Mouse (Mus musculus) liver, embryonic 14.5 days (tissue): Measurements from ENCODE around the gene C130079G13Rik. TPM values are rescaled to one million over a fixed set of nuclear protein-coding genes. Genes with fewer than 3 reads are reported as not detected.

ENCODE experiments used
- ATAC-seq: fragments of 200-750 bp; cut with Nextera tagmentation; 2 replicates; pipeline ENCODE4 v1.8.0; 2017; ENCODE audit warnings: moderate number of reproducible peaks, mild to moderate bottlenecking, moderate library complexity; ENCODE audit not compliant: insufficient read depth
- DNase-seq, 3 experiments: peaks; one replicate each; pipeline ENCODE4 v3.0.0-alpha.2; 2012 to 2013; ENCODE audit warnings: low read depth in 3 of 3, low spot score in 3 of 3
- H3K27ac ChIP-seq: fragments of 300-500 bp; sonication (generic); 2 replicates; pipeline ENCODE4 v1.5.1; 2014; ENCODE audit warnings: moderate library complexity, mild to moderate bottlenecking, control low read depth, inconsistent platforms
- H3K27me3 ChIP-seq: fragments of 300-500 bp; sonication (generic); 2 replicates; pipeline ENCODE4 v1.6.1; 2014; ENCODE audit warnings: mild to moderate bottlenecking, low read length, moderate library complexity; ENCODE audit not compliant: control insufficient read depth, insufficient read depth
- H3K36me3 ChIP-seq: fragments of 300-500 bp; sonication (generic); replicated peaks from 2 replicates; pipeline ENCODE4 v1.6.1; 2014; ENCODE audit warnings: low read depth; ENCODE audit not compliant: control insufficient read depth, insufficient read depth
- H3K4me1 ChIP-seq, 2 experiments: fragments of 200-500 bp in 1 of 2; fragments of 300-500 bp in 1 of 2; sonication (generic) in 1 of 2; replicated peaks; 2 replicates each; pipeline ENCODE4 v1.6.1; 2012 to 2014; ENCODE audit warnings: antibody characterized with exemption in 1 of 2, inconsistent platforms in 1 of 2, low read length in 1 of 2; ENCODE audit not compliant: control insufficient read depth in 2 of 2, insufficient read depth in 2 of 2
- H3K4me2 ChIP-seq: fragments of 300-500 bp; sonication (generic); 2 replicates; pipeline ENCODE4 v1.6.1; 2014; ENCODE audit warnings: low read depth, mild to moderate bottlenecking, control low read depth, moderate library complexity
- H3K4me3 ChIP-seq, 2 experiments: fragments of 200-500 bp in 1 of 2; fragments of 300-500 bp in 1 of 2; sonication (generic) in 1 of 2; 2 replicates each; pipeline ENCODE4 v1.5.1; 2012 to 2014; ENCODE audit warnings: low read depth in 2 of 2, low read length in 2 of 2, mild to moderate bottlenecking in 2 of 2, control low read depth in 1 of 2, inconsistent platforms in 1 of 2, moderate library complexity in 1 of 2; ENCODE audit not compliant: insufficient read depth in 1 of 2
- H3K9ac ChIP-seq: fragments of 300-500 bp; sonication (generic); replicated peaks from 2 replicates; pipeline ENCODE4 v1.6.1; 2014; ENCODE audit warnings: mild to moderate bottlenecking, control low read depth, moderate library complexity
- H3K9me3 ChIP-seq: fragments of 300-500 bp; sonication (generic); 2 replicates; pipeline ENCODE4 v1.6.1; 2016; ENCODE audit warnings: low read length, mixed read lengths; ENCODE audit not compliant: control insufficient read depth
- CTCF ChIP-seq: IDR thresholded peaks from 2 replicates; pipeline ENCODE4 v1.5.1; 2016; ENCODE audit warnings: antibody characterized with exemption, low read depth, control low read depth
- EP300 ChIP-seq: IDR thresholded peaks from 2 replicates; pipeline ENCODE4 v1.6.1; 2016; ENCODE audit warnings: antibody characterized with exemption, low read depth
- WGBS: fragments of 180-500 bp; shearing (Covaris S2); extraction: QIAGEN DNeasy Blood & Tissue Kit; methylation state at CpG from one replicate; pipeline ENCODE4 v1.1.7; 2014; ENCODE audit not compliant: insufficient replicate concordance; 5-methylcytosine and 5-hydroxymethylcytosine counted together
- polyA plus RNA-seq, 2 experiments: library from polyadenylated mRNA; depleted of rRNA in 1 of 2; stranded (reverse) in 1 of 2; unstranded in 1 of 2; fragments of >200 nt; fragmentation: Nextera tagmentation in 1 of 2; extraction: Ambion mirVana in 1 of 2; gene quantifications; 2 replicates each; pipeline versions ENCODE4 v1.2.1 to v1.2.3; 2012 to 2014

The C130079G13Rik gene
- polyA plus RNA-seq, 2 experiments, result not detected

DNA sequence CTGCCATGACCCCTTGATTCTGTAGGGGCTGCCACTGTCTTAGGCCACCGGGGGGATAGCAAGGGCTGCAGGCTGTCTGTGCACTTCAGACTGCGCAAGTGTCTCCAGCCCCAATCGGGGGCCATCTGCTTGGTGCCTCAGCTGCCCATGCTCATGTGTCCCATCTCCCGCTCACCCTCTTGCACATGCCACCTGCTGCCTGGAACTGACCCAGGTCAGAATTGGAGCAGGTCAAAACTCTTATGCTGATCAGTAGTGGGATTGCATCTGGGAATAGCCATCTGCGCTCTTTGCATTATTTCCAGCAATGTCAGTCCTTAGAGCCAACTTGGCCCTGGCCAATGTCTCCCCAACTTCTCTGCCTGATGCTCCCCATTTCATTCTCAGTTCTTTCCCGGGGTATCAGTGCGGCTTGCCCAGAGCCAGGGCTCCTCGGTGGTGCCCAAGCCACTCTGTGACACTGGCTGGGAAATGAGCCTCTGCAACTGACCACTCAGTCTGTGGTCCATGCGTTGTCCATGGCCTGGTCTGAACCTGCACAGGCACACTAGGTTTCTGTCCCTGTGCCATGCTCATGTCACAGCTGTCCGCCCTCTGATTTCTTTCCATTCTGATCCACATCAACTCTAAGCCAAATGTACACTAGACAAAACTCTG is 22.4 kb downstream of the C130079G13Rik start:
- Histone ChIP-seq H3K27me3 (no peaks in the 10 kb centered on the region), H3K9me3 (no peaks in the 10 kb centered on the region), H3K4me1 (no peaks in the 10 kb centered on the region), H3K4me3 (no peak overlapping the region), H3K27ac (no peak overlapping the region), H3K9ac (no peak overlapping the region), H3K36me3 (no peaks in the 10 kb centered on the region), H3K4me2 (no peak overlapping the region)
- WGBS, result 70% methylated on average over 10 of the region's 10 CpGs
- ATAC-seq (no peak), DNase-seq (peak in 1 of 3 experiments; percentile 0)
- TF ChIP-seq CTCF, result no peak
- TF ChIP-seq EP300, result no peak

GRCm38 (mm10) chr3:59970891-59971290 is 45.9 kb downstream of the C130079G13Rik start:
- DNase-seq (no peak), ATAC-seq (no peak)
- TF ChIP-seq EP300, result no peak
- TF ChIP-seq CTCF, result no peak
- WGBS, result 68% methylated on average over 5 of the region's 5 CpGs
- no peak overlapping the region for H3K27ac ChIP-seq
- H3K27me3 ChIP-seq, result no peaks in the 10 kb centered on the region
- H3K4me2 ChIP-seq, result no peak overlapping the region
- H3K4me3 ChIP-seq, result no peak overlapping the region
- H3K9me3 ChIP-seq, result no peaks in the 10 kb centered on the region
- H3K9ac ChIP-seq, result no peak overlapping the region
- H3K4me1 ChIP-seq, result no peaks in the 10 kb centered on the region
- H3K36me3 ChIP-seq, result no peaks in the 10 kb centered on the region

- no peak for ATAC-seq
- no peak for TF ChIP-seq CTCF
- TF ChIP-seq EP300, result no peak
- Histone ChIP-seq H3K27ac (no peak overlapping the region), H3K4me3 (no peak overlapping the region), H3K9ac (no peak overlapping the region), H3K9me3 (no peaks in the 10 kb centered on the region), H3K27me3 (no peaks in the 10 kb centered on the region), H3K4me1 (no peaks in the 10 kb centered on the region), H3K4me2 (no peak overlapping the region), H3K36me3 (no peaks in the 10 kb centered on the region)
- no peak for DNase-seq
These were observed 49.6 kb downstream of the C130079G13Rik start for GRCm38 (mm10) chr3:59974591-59974990.

Other genes with a start within 250 kb of the C130079G13Rik start
- not detected in 2 replicates for gene Gm5538, start 195.4 kb upstream of the C130079G13Rik start, polyA plus RNA-seq (2012; rRNA removed)
- not detected in 2 replicates for gene Gm5538, start 195.4 kb upstream of the C130079G13Rik start, polyA plus RNA-seq (2014; fragmentation: Nextera tagmentation; extraction: Ambion mirVana)
- not detected in 2 replicates for gene Gm8298, start 64.2 kb upstream of the C130079G13Rik start, polyA plus RNA-seq (2012; rRNA removed)
- gene Gm8298, start 64.2 kb upstream of the C130079G13Rik start, polyA plus RNA-seq (2014; fragmentation: Nextera tagmentation; extraction: Ambion mirVana), result not detected in 2 replicates
- not detected in 2 replicates for gene Aadacl2, start 81.5 kb downstream of the C130079G13Rik start, polyA plus RNA-seq (2012; rRNA removed)
- not detected in 2 replicates for gene Aadacl2, start 81.5 kb downstream of the C130079G13Rik start, polyA plus RNA-seq (2014; fragmentation: Nextera tagmentation; extraction: Ambion mirVana)
- gene Aadac, start 100.5 kb downstream of the C130079G13Rik start, polyA plus RNA-seq (2012; rRNA removed), result 94.9 and 102 TPM in 2 replicates
- 259 and 282 TPM in 2 replicates for gene Aadac, start 100.5 kb downstream of the C130079G13Rik start, polyA plus RNA-seq (2014; fragmentation: Nextera tagmentation; extraction: Ambion mirVana)
- 0.04 and 0.11 TPM in 2 replicates for gene Sucnr1, start 156.7 kb downstream of the C130079G13Rik start, polyA plus RNA-seq (2012; rRNA removed)
- gene Sucnr1, start 156.7 kb downstream of the C130079G13Rik start, polyA plus RNA-seq (2014; fragmentation: Nextera tagmentation; extraction: Ambion mirVana), result 0.40 TPM in 1 of 2 replicates, not detected in the other